Mouse (Mus musculus): ENCODE measurements around the gene Myo10. TPM values are rescaled to one million over a fixed set of nuclear protein-coding genes. Genes with fewer than 3 reads are reported as not detected.

Gene Myo10
- polyA plus RNA-seq, 1 experiment from 2014 or later, result 72.8 TPM

GRCm38 (mm10) chr15:25652933-25653332 lies 30.6 kb downstream of the Myo10 start:
- Histone ChIP-seq H3K9ac (ENCODE audit: low read length) (no peak overlapping the region), H3K9me3 (ENCODE audit: control insufficient read depth, low read length) (no peaks in the 10 kb centered on the region; the same call in 1 of the 2 replicates), H3K27ac (ENCODE audit: low read depth, low read length) (no peak overlapping the region), H3K4me2 (no peak overlapping the region), H3K4me3 (ENCODE audit: low read depth, low read length) (no peak overlapping the region), H3K4me1 (ENCODE audit: control insufficient read depth, insufficient read depth, low read length) (no peaks in the 10 kb centered on the region), H3K36me3 (ENCODE audit: control insufficient read depth, insufficient read depth, low read length) (no peaks in the 10 kb centered on the region), H3K27me3 (ENCODE audit: control insufficient read depth, insufficient read depth, low read length) (no peaks in the 10 kb centered on the region)
- WGBS, result 85% methylated on average over 6 of the region's 6 CpGs
- DNase-seq (ENCODE audit: low spot score, missing footprints) (no peak), ATAC-seq (ENCODE audit: low FRiP score) (no peak)

GRCm38 (mm10) chr15:25653680-25654079 lies 31.4 kb downstream of the Myo10 start:
- Histone ChIP-seq H3K27me3 (ENCODE audit: control insufficient read depth, insufficient read depth, low read length) (no peaks in the 10 kb centered on the region), H3K9ac (ENCODE audit: low read length) (no peak overlapping the region)
- WGBS, result 94% methylated on average over 5 of the region's 5 CpGs

GRCm38 (mm10) chr15:25662833-25663519 lies 40.7 kb downstream of the Myo10 start:
- ATAC-seq (ENCODE audit: low FRiP score) (no peak), DNase-seq (ENCODE audit: low spot score, missing footprints) (no peak)
- H3K4me1 ChIP-seq (ENCODE audit: control insufficient read depth, insufficient read depth, low read length), result no peaks in the 10 kb centered on the region
- no peak overlapping the region for H3K27ac ChIP-seq (ENCODE audit: low read depth, low read length)
- H3K36me3 ChIP-seq (ENCODE audit: control insufficient read depth, insufficient read depth, low read length), result no peaks in the 10 kb centered on the region
- H3K4me3 ChIP-seq (ENCODE audit: low read depth, low read length), result no peak overlapping the region
- no peak overlapping the region for H3K9ac ChIP-seq (ENCODE audit: low read length)
- WGBS, result 65% methylated on average over 8 of the region's 8 CpGs
- H3K9me3 ChIP-seq (ENCODE audit: control insufficient read depth, low read length), result no peaks in the 10 kb centered on the region
- no peaks in the 10 kb centered on the region for H3K27me3 ChIP-seq (ENCODE audit: control insufficient read depth, insufficient read depth, low read length)
- H3K4me2 ChIP-seq, result no peak overlapping the region

More at GRCm38 (mm10) chr15:25653680-25654079, 31.4 kb downstream of the Myo10 start:
- no peaks in the 10 kb centered on the region for H3K4me1 ChIP-seq (ENCODE audit: control insufficient read depth, insufficient read depth, low read length)
- H3K9me3 ChIP-seq (ENCODE audit: control insufficient read depth, low read length), result no peaks in the 10 kb centered on the region
- H3K4me2 ChIP-seq, result no peak overlapping the region
- H3K36me3 ChIP-seq (ENCODE audit: control insufficient read depth, insufficient read depth, low read length), result no peaks in the 10 kb centered on the region
- no peak overlapping the region for H3K4me3 ChIP-seq (ENCODE audit: low read depth, low read length)
- DNase-seq (ENCODE audit: low spot score, missing footprints) (no peak), ATAC-seq (ENCODE audit: low FRiP score) (no peak)
- no peak overlapping the region for H3K27ac ChIP-seq (ENCODE audit: low read depth, low read length)

GRCm38 (mm10) chr15:25669283-25670247 lies 47.2 kb downstream of the Myo10 start:
- WGBS, result 51% methylated on average over 16 of the region's 16 CpGs
- no peak for ATAC-seq (ENCODE audit: low FRiP score)
- Histone ChIP-seq H3K4me2 (no peak overlapping the region), H3K36me3 (ENCODE audit: control insufficient read depth, insufficient read depth, low read length) (no peaks in the 10 kb centered on the region), H3K4me1 (ENCODE audit: control insufficient read depth, insufficient read depth, low read length) (peaks cover 26% of the 10 kb centered on the region), H3K27ac (ENCODE audit: low read depth, low read length) (no peak overlapping the region), H3K4me3 (ENCODE audit: low read depth, low read length) (no peak overlapping the region), H3K9ac (ENCODE audit: low read length) (no peak overlapping the region), H3K27me3 (ENCODE audit: control insufficient read depth, insufficient read depth, low read length) (no peaks in the 10 kb centered on the region), H3K9me3 (ENCODE audit: control insufficient read depth, low read length) (no peaks in the 10 kb centered on the region)
- DNase-seq (ENCODE audit: low spot score, missing footprints), result no peak

GRCm38 (mm10) chr15:25673231-25673980 lies 51.1 kb downstream of the Myo10 start:
- Histone ChIP-seq H3K27me3 (ENCODE audit: control insufficient read depth, insufficient read depth, low read length) (no peaks in the 10 kb centered on the region), H3K9ac (ENCODE audit: low read length) (no peak overlapping the region), H3K4me2 (no peak overlapping the region), H3K4me1 (ENCODE audit: control insufficient read depth, insufficient read depth, low read length) (peaks cover 32% of the 10 kb centered on the region), H3K4me3 (ENCODE audit: low read depth, low read length) (no peak overlapping the region), H3K27ac (ENCODE audit: low read depth, low read length) (peak overlapping the region; percentile 5), H3K36me3 (ENCODE audit: control insufficient read depth, insufficient read depth, low read length) (no peaks in the 10 kb centered on the region), H3K9me3 (ENCODE audit: control insufficient read depth, low read length) (no peaks in the 10 kb centered on the region)
- ATAC-seq (ENCODE audit: low FRiP score), result peak; percentile 66
- WGBS, result 43% methylated on average over 6 of the region's 6 CpGs
- DNase-seq (ENCODE audit: low spot score, missing footprints), result no peak

- Histone ChIP-seq H3K4me3 (ENCODE audit: low read depth, low read length) (no peak overlapping the region), H3K9ac (ENCODE audit: low read length) (no peak overlapping the region), H3K4me1 (ENCODE audit: control insufficient read depth, insufficient read depth, low read length) (peaks cover 32% of the 10 kb centered on the region), H3K36me3 (ENCODE audit: control insufficient read depth, insufficient read depth, low read length) (no peaks in the 10 kb centered on the region), H3K4me2 (no peak overlapping the region), H3K27me3 (ENCODE audit: control insufficient read depth, insufficient read depth, low read length) (no peaks in the 10 kb centered on the region), H3K27ac (ENCODE audit: low read depth, low read length) (peak overlapping the region; percentile 48), H3K9me3 (ENCODE audit: control insufficient read depth, low read length) (no peaks in the 10 kb centered on the region)
- ATAC-seq (ENCODE audit: low FRiP score) (peak; percentile 39), DNase-seq (ENCODE audit: low spot score, missing footprints) (no peak)
- WGBS, result 67% methylated on average over 17 of the region's 17 CpGs
Observed at GRCm38 (mm10) chr15:25674099-25674931, 52.0 kb downstream of the Myo10 start.

GRCm38 (mm10) chr15:25674932-25675250 lies 52.6 kb downstream of the Myo10 start:
- DNase-seq (ENCODE audit: low spot score, missing footprints) (no peak), ATAC-seq (ENCODE audit: low FRiP score) (no peak)
- H3K4me1 ChIP-seq (ENCODE audit: control insufficient read depth, insufficient read depth, low read length), result peaks cover 27% of the 10 kb centered on the region
- H3K9ac ChIP-seq (ENCODE audit: low read length), result no peak overlapping the region
- H3K27me3 ChIP-seq (ENCODE audit: control insufficient read depth, insufficient read depth, low read length), result no peaks in the 10 kb centered on the region
- H3K27ac ChIP-seq (ENCODE audit: low read depth, low read length), result no peak overlapping the region; the same call in 1 of the 2 replicates
- H3K9me3 ChIP-seq (ENCODE audit: control insufficient read depth, low read length), result no peaks in the 10 kb centered on the region
- no peak overlapping the region for H3K4me3 ChIP-seq (ENCODE audit: low read depth, low read length)
- no peaks in the 10 kb centered on the region for H3K36me3 ChIP-seq (ENCODE audit: control insufficient read depth, insufficient read depth, low read length)
- 93% methylated on average over 4 of the region's 4 CpGs for WGBS
- H3K4me2 ChIP-seq, result no peak overlapping the region

- 88% methylated on average over 11 of the region's 11 CpGs for WGBS
- DNase-seq (ENCODE audit: low spot score, missing footprints) (no peak), ATAC-seq (ENCODE audit: low FRiP score) (no peak)
- Histone ChIP-seq H3K9ac (ENCODE audit: low read length) (no peak overlapping the region), H3K27ac (ENCODE audit: low read depth, low read length) (no peak overlapping the region; the same call in 1 of the 2 replicates), H3K4me3 (ENCODE audit: low read depth, low read length) (no peak overlapping the region), H3K4me1 (ENCODE audit: control insufficient read depth, insufficient read depth, low read length) (peaks cover 26% of the 10 kb centered on the region), H3K36me3 (ENCODE audit: control insufficient read depth, insufficient read depth, low read length) (no peaks in the 10 kb centered on the region), H3K9me3 (ENCODE audit: control insufficient read depth, low read length) (no peaks in the 10 kb centered on the region), H3K27me3 (ENCODE audit: control insufficient read depth, insufficient read depth, low read length) (no peaks in the 10 kb centered on the region), H3K4me2 (no peak overlapping the region)
Observed at GRCm38 (mm10) chr15:25675359-25675758, 53.0 kb downstream of the Myo10 start.

All from midbrain, embryonic 11.5 days (tissue).